Mouse (Mus musculus) right cerebral cortex, postnatal 10 days (tissue): ENCODE measurements around the gene Csad.
"Not testable (repeated sequence)": the region's sequence is repeated elsewhere in the genome, so short reads cannot be mapped to it uniquely, and the experiment has no call there.

Source experiments
- DNase-seq, 2 experiments: peaks; one replicate each; pipeline ENCODE4 v3.0.0; 2021; ENCODE audit warnings: low spot score in 2 of 2

Csad gene

DNA sequence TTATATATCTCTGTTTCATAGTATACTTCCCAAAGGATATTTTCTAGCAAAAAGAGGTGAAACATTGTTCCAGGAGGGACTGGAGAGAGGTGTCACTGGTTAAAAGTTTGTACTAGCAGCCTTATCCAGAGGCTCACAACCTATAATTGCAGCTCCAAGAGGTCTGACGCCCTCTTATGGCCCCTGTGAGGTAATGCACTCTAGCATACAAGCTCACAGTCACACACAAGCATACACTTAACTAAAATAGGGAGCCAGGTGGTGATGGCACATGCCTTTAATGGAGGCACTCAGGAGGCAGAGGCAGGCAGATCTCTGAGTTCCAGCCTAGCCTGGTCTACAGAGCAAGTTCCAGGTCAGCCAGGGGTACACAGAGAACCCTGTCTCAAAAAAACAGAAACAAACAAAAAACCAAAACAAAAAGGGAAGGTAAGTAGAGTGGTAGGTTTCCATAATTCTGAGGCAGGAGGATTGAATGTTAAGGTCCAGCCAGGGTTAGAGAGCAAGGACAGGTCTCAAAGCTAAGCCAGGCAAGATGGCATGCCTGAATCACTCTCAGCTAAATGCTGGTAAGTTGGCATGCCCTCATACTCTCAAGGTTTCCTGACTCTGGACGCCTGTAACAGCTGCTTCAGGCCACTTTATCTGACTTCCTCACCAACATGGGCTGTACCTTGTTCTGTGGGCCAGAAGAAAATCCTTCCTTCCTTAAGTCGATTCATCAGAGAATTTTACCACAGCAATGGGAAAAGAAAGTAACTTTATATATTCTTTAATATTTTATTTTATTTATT lies 40.4 kb downstream of the Csad start:
- no peak for DNase-seq

GRCm38 (mm10) chr15:102160415-102161060 lies 44.0 kb downstream of the Csad start:
- DNase-seq: no peak

DNA sequence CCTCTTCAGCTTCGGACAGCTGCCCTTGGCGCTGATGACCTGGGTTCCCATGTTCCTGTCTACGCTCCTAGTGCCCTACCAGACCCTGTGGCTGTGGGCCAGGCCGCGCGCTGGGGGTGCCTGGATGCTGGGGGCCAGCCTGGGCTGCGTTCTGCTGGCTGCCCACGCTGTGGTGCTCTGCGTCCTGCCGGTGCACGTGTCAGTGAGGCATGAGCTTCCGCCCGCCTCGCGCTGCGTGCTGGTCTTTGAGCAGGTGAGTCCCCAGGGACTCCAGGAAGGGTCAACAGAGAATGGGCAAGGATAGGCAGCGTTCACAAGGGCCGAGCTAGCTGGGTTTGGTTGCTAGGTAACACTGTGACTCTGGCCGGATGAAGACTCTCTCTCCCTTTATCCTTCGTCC lies 47.7 kb downstream of the Csad start:
- no peak for DNase-seq

DNA sequence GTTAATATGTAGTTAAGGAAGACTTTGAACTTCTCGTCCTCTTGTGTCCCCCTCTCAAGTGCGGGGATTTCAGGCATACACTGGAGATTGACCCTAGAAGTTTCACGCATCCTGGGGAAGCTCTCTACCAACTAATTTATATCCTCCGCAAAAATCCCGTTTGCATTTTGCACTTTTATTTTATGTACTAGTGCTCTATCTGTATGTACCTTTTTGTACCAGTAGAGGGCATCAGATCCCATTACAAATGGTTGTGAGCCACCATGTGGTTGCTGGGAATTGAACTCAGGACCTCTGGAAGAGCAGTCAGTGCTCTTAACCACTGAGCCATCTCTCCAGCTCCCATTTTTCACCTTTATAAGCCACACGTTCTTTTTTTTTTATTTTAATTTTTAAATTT lies 49.5 kb downstream of the Csad start:
- DNase-seq: not testable (repeated sequence)

DNA sequence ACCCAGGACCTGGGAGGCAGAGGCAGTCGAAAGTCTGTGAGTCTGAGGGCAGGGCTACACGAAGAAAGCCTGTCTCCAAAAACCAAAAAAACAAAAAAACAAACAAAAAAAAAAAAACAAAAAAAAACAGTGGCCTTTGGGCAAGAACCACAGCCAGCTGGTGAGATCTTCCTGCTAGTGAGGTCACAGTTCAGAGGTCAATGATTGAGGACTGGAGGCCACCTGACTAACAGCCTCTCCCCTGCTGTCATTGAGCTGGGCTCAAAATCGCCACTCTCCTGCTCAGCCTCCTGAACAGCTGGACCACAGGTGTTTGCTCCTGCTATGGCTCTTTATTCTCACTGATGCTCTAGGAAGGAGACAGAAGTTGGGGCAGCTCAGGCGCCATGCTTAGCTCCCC lies 51.9 kb downstream of the Csad start:
- DNase-seq: no peak

GRCm38 (mm10) chr15:102150301-102151135 lies 54.0 kb downstream of the Csad start, which contains the start of gene Soat2:
Gene Soat2, plus strand, starts transcription at chr15:102150526.
- DNase-seq: no peak

DNA sequence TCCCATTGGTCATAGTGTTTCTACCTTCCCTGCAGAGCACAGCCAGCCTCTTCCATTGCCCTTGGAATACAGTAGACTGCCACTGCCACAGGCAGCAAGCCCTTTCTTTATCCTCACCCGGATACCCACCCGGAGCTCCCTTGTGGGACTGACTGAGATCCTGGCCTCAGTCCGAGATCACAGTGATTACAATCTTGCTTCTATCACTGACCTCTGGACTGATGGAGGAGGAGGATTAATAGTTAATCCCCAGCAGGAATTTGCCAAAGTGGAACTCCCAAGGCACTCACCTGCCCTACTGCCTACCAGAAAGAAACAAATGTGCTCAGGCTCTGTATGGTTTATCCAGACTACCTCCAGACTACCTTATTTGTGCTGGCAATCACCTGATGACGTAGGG lies 55.0 kb downstream of the Csad start:
- DNase-seq: no peak

DNA sequence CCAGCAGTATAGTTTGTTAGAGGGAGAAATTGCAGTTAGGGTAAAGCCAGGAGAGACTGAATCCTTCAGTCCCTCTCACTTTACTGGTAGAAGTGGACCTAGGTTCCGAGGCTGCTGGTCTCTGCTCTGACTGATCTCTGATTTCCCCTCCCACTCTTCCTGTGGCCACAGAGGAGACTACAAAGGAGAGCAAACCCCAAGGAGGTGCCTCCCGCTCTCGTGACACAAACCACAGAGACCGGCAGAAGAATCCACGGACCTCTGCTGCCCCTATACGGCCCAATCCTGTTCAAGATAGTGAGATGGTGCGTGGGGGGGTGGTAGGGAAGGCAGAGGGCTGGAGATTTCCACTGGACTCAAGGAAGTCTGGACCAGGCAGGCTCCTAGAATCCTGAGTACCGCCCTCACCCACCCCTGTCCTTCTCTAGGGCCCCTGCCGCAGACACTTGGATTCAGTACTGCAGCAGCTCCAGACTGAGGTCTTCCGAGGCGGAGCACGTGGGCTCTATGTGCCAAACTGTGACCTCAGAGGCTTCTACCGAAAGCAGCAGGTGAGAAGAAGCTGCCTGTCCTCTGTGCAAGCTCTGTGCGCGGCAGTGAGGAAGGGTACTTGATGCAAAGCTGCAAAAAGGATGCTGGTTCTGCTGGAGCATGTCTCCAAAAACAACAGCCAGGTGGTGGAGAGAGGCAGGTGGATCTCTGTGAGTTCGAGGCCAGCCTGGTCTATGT lies 56.7 kb downstream of the Csad start:
- no peak for DNase-seq

GRCm38 (mm10) chr15:102146882-102147281 lies 57.6 kb downstream of the Csad start:
- peak in 1 of 2 experiments; percentile 57 for DNase-seq

GRCm38 (mm10) chr15:102146089-102146488 lies 58.4 kb downstream of the Csad start:
- DNase-seq: no peak

GRCm38 (mm10) chr15:102145330-102145729 lies 59.2 kb downstream of the Csad start:
- DNase-seq: no peak

GRCm38 (mm10) chr15:102144726-102145125 lies 59.8 kb downstream of the Csad start:
- DNase-seq: no peak

DNA sequence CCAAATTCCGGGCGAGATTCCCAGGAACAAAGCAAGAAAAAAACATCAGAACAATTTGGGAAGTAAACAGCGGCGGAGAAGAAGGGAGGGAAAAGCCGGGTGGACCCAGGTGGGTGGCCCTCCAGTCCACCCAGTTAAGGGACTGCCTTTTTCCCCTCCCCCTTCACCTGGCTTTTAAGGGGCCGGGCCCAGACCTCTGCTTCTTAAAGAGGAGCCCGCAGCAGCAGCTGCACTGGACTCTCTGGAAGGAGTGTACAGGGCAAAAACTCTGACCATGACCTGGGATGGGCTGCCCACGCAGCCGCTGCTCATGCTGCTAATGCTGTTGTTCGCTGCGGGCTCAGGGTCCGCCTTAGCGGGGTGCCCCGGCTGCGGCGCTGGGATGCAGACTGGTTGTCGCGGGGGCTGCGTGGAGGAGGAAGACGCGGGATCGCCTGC lies 60.2 kb downstream of the Csad start, which contains the start of gene Igfbp6:
Gene Igfbp6 (plus strand): TSS at position 89 of the 438 bp plus-strand sequence.
- no peak for DNase-seq

DNA sequence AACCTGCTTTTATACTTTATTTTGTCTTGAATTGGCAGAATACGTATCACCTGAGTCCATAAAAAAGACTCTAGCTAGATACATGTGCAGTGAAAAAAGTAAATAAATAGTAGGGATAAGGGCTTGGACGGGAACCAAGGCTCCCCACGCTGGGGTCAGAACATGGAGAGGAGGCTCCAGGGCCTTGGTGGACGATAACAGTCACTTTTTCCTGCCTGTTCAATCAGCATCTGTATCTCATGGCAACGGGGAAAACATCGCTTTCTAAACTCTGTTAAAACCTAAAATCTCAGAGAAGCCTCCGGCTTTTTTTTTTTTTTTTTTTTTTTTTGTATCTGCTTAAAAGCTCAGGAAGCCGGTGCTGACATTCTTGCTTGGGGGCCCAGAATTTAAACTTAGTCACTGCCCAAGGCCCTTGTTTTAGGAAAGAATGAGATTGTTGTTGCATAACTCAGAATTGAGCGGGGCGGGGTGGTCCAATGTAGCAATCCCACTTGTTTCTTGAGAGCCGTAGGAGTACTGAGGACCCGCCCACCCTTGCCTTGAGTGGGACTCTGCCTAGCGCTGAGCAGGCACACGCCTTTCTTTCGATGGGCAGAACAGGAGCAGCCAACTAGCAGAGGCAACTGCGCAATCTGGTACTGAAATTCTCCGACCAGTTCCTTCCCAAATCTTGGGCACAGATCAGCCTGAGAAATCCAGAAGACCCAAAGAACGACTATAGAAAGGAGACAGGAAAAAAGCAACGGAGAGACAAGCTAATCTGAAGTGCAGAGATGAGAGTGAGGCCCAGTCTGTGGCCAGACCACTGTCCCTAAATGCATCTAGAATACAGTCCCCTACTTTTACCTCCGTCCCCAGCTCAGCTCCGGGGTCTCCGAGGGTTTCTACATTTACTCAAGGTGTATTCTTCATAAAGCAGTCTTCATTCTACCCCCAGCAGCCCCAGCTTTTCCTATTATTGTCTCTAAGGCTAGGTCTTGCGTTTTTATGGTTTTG lies 61.3 kb downstream of the Csad start:
- DNase-seq: no peak

DNA sequence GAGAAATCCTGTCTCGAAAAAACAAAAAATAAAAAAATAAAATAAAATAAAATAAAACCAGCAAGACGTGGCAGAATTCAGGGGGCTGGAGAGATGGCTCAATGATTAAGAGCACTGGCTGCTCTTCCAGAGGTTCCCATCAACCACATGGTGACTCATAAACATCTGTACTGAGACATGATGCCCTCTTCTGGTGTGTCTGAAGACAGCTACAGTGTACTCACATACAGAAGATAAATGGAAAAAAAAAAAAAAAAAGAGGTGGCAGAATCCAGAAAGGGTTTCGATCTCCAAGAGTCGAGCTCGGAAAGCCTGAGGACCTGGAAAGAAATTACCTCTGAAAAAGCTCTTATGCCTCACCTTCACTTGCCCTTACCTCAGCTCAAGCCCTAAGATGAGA lies 63.4 kb downstream of the Csad start:
- no peak for DNase-seq

DNA sequence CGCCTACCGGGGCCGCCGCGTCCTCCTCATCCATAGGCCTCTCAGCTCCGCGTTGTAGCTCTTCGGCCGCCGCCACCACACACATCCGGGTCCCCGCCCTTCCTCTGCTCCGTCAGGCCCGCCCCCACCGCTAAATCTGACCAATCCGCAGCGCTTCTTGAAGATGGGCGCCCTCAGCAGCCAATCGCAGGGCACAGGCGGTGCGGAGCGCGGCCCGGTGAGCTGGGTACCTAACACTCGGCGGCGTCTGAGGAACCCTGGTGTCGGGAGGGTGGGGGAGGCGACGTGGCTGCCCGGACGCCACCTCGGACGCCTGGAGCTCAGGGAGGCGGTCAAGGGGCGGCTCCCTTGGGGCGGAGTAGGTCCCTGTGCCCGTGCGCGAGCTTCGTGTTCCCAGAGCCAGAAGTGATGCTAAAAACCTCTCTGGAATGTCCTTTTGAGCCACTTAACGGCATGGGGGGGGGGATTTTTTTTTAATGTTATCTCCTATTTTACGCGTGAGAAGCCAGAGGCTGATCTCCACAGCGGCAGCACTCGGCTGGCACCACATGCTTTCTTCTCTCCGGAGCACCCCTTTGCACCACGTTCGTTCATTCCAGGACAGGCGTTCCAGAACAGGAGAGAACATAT lies 68.3 kb downstream of the Csad start, which contains the start of gene Spryd3:
Gene Spryd3 (minus strand): TSS at position 106 of the 630 bp plus-strand sequence.
- peak; percentile 97 to 98 for DNase-seq

GRCm38 (mm10) chr15:102135522-102136128 lies 68.9 kb downstream of the Csad start:
- no peak for DNase-seq

DNA sequence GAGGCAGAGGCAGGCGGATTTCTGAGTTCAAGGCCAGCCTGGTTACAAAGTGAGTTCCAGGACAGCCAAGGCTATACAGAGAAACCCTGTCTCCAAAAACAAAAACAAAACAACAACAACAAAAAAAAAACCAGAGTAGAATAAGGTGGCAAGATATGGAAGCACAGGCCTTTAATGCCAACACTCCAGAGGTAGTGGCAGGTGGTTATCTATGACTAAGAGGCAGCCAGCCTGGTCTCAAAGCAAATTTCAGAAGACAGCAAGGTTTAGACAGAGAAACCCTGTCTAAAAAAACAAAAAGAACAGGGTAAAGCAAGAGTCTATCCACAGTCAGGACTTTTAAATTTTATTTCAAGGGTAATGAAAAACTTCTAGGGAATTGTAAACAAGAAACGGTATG lies 69.8 kb downstream of the Csad start:
- no peak for DNase-seq

DNA sequence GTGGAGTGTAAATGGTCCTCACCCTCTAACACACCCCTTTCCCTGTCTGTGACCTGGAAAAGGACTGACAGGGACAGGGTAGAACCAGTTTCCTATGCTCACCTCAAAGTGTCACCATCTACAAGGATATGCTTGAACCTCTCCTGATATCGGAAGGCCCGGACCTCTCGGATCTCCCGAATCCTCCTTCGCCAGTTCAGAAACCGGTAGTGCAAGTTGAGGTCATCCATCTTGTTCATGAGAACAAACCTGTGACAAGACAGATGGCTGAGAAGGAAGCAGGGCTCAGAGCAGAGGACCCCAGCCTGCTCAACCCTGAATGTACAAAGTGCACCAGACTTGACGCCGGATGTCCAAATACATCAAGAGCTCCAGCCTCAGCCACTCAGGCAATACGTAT lies 71.2 kb downstream of the Csad start:
- DNase-seq: no peak
